Mouse (Mus musculus) G1E (cell line): Measurements from ENCODE around the gene Cobll1. TPM values are rescaled to one million over a fixed set of nuclear protein-coding genes. Genes with fewer than 3 reads are reported as not detected.
"Not testable (repeated sequence)": the region's sequence is repeated elsewhere in the genome, so short reads cannot be mapped to it uniquely, and the experiment has no call there.

Experiments used
- ATAC-seq: 2 replicates; pipeline ENCODE4 v1.8.0; 2016; ENCODE audit warnings: mild to moderate bottlenecking; ENCODE audit not compliant: insufficient number of reproducible peaks, poor library complexity, low FRiP score, severe bottlenecking; ENCODE audit errors: extremely low read depth
- DNase-seq: peaks from one replicate; pipeline ENCODE4 v3.0.0; 2012; ENCODE audit warnings: low spot score
- H3K27me3 ChIP-seq: 2 replicates; pipeline ENCODE4 v1.6.1; 2012; ENCODE audit warnings: mild to moderate bottlenecking, low read length, inconsistent platforms; ENCODE audit not compliant: insufficient read depth
- H3K36me3 ChIP-seq: replicated peaks from 2 replicates; pipeline ENCODE3; 2012; ENCODE audit warnings: mild to moderate bottlenecking, inconsistent platforms
- H3K4me1 ChIP-seq: 2 replicates; pipeline ENCODE4 v1.6.1; 2012; ENCODE audit warnings: low read depth, low read length, inconsistent platforms, mixed read lengths; ENCODE audit not compliant: insufficient read depth
- H3K4me3 ChIP-seq: 2 replicates; pipeline ENCODE4 v1.5.1; 2012; ENCODE audit warnings: low read depth, mild to moderate bottlenecking, inconsistent platforms, low read length, moderate library complexity, mixed read lengths
- H3K9me3 ChIP-seq: replicated peaks from 2 replicates; pipeline ENCODE4 v1.6.1; 2012; ENCODE audit warnings: inconsistent platforms
- CTCF ChIP-seq: IDR thresholded peaks from 2 replicates; pipeline ENCODE4 v1.5.1; 2012; ENCODE audit warnings: low read depth, low read length, inconsistent platforms, mixed read lengths
- GATA1 ChIP-seq: IDR thresholded peaks from 2 replicates; pipeline ENCODE4 v1.6.1; 2012; ENCODE audit warnings: borderline replicate concordance, low read length, inconsistent platforms, mixed read lengths
- GATA2 ChIP-seq: IDR thresholded peaks from 2 replicates; pipeline ENCODE4 v1.6.1; 2012; ENCODE audit warnings: low read depth, low read length, inconsistent platforms, borderline replicate concordance
- POLR2AphosphoS5 ChIP-seq: IDR thresholded peaks from 2 replicates; pipeline ENCODE4 v1.6.1; 2012; ENCODE audit warnings: low read depth, low read length, inconsistent platforms; ENCODE audit not compliant: insufficient replicate concordance
- TAL1 ChIP-seq: conservative IDR thresholded peaks from 2 replicates; pipeline ENCODE4 v1.6.1; 2012; ENCODE audit warnings: low read depth, low read length, inconsistent platforms, mixed read lengths
- polyA plus RNA-seq: library from polyadenylated mRNA; stranded (reverse); fragments of >175 nt; gene quantifications from 2 replicates; pipeline ENCODE4 v1.2.3, GENCODE M21; 2012
- total RNA-seq, 2 experiments: library from RNA; stranded (forward) in 1 of 2; stranded (reverse) in 1 of 2; fragments of 200-1000 nt in 1 of 2; fragments of >200 nt in 1 of 2; fragmentation: Nextera tagmentation in 1 of 2; gene quantifications; 2 replicates each; pipeline ENCODE4 v1.2.3; 2014 to 2017

Gene Cobll1
- total and polyA plus RNA-seq, 3 experiments, result 0.11 to 1.9 TPM; not detected in 1

- no peak overlapping the region for H3K4me3 ChIP-seq
- ATAC-seq (no peak), DNase-seq (no peak)
- no peaks in the 10 kb centered on the region for H3K4me1 ChIP-seq
- H3K9me3 ChIP-seq, result peaks cover 18% of the 10 kb centered on the region
- TF ChIP-seq POLR2AphosphoS5 (no peak), TAL1 (no peak), CTCF (no peak), GATA2 (no peak)
- H3K27me3 ChIP-seq, result no peaks in the 10 kb centered on the region
- no peaks in the 10 kb centered on the region for H3K36me3 ChIP-seq
Observed at GRCm38 (mm10) chr2:65273910-65274309, 34.7 kb upstream of the Cobll1 start.

DNA sequence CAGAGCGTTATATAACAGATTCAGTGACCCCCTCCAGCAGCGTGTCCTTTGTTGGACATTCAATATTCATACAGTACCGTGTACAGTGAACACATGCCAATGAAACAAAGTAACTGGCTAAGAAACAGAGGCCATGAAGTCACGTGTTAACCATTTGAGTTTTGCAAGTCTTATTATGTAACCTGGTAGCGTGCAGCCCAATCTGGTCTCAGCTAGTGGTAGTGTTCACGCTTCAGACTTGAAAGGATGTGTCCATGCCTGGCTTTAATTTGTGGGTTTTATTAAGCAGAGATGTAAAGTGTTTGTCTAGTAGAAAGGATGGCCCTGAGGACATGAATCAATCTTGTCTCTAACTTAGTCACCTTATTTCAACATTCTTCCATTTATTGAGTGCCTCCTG, 29.5 kb upstream of the Cobll1 start:
- ATAC-seq, result no peak
- peaks cover 12% of the 10 kb centered on the region for H3K9me3 ChIP-seq

DNA sequence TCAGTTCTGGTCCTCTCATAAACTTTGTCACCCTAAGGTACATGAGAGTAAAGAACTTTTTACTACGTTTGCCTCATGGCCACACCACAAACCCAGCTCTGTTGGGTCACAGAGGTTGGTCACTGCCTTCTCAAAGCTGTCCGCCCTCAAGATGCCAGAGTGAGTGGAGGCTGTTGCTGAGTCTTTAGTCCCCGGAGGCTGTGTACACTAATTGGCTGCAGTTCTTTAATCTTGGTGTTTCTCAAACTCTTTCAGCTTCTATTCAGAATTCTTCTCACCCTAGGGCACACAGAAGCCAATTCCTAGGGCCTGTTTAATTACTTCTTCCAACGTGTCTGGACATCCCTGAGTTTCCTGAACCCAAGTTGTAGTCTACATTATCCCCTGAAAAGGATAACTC, 28.6 kb upstream of the Cobll1 start:
- no peaks in the 10 kb centered on the region for H3K4me1 ChIP-seq
- TF ChIP-seq GATA1 (no peak), POLR2AphosphoS5 (no peak), CTCF (no peak), GATA2 (no peak)

More for the DNA sequence above, 29.5 kb upstream of the Cobll1 start:
- Histone ChIP-seq H3K4me3 (no peak overlapping the region), H3K27me3 (no peaks in the 10 kb centered on the region), H3K36me3 (no peaks in the 10 kb centered on the region), H3K4me1 (no peaks in the 10 kb centered on the region)
- no peak for DNase-seq
- TF ChIP-seq POLR2AphosphoS5, result no peak
- no peak for TF ChIP-seq CTCF
- no peak for TF ChIP-seq TAL1
- TF ChIP-seq GATA1, result no peak
- no peak for TF ChIP-seq GATA2

DNA sequence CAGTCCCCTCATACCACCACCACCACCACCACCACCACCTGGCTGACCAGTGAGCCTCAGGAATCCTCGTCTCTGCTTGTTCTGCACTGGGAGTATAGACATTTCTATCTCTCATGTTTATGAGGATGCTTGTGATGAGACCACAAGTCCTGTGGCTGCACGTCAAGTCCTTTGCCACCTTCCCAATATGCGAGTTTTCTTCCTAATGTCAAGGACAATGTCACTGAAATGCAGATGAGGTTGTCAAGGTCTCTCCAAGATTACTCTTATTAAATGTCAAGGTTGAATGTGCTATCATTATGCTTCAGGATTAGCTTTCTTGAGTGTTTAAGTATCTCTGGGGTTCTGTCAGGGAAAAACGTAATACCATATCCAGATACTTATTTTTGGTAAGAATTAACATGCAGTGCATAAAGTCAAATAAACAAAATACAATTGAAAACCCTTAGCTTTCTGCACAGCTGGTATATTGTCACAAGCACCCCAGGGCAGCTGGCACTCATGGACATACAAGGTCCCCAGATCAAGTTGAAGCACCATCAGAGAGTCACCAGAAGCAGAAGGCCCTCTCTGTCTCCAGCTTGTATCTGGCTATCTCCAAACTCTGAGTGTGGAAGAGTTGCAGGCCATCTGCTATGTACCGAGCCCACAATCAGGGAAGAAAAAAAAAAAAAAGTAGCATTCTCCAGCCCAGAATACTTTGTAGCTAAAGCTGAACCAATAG, 27.5 kb upstream of the Cobll1 start:
- H3K27me3 ChIP-seq, result no peaks in the 10 kb centered on the region
- TF ChIP-seq CTCF, result no peak
- TF ChIP-seq TAL1, result no peak
- no peak for TF ChIP-seq GATA1
- no peak for TF ChIP-seq POLR2AphosphoS5
- no peak for TF ChIP-seq GATA2
- peaks cover 12% of the 10 kb centered on the region for H3K9me3 ChIP-seq
- DNase-seq, result no peak
- no peak for ATAC-seq
- H3K36me3 ChIP-seq, result no peaks in the 10 kb centered on the region
- H3K4me1 ChIP-seq, result no peaks in the 10 kb centered on the region
- H3K4me3 ChIP-seq, result no peak overlapping the region

More for the DNA sequence above, 28.6 kb upstream of the Cobll1 start:
- H3K36me3 ChIP-seq, result no peaks in the 10 kb centered on the region
- DNase-seq (no peak), ATAC-seq (no peak)
- peaks cover 12% of the 10 kb centered on the region for H3K9me3 ChIP-seq
- no peaks in the 10 kb centered on the region for H3K27me3 ChIP-seq
- H3K4me3 ChIP-seq, result no peak overlapping the region

- Histone ChIP-seq H3K36me3 (no peaks in the 10 kb centered on the region), H3K9me3 (peaks cover 14% of the 10 kb centered on the region), H3K27me3 (no peaks in the 10 kb centered on the region), H3K4me1 (no peaks in the 10 kb centered on the region), H3K4me3 (no peak overlapping the region)
- no peak for DNase-seq
- TF ChIP-seq CTCF, result no peak
- no peak for TF ChIP-seq TAL1
- TF ChIP-seq GATA2, result no peak
- no peak for TF ChIP-seq GATA1
- TF ChIP-seq POLR2AphosphoS5, result no peak
- no peak for ATAC-seq
Observed at GRCm38 (mm10) chr2:65262251-65262650, 23.0 kb upstream of the Cobll1 start.

DNA sequence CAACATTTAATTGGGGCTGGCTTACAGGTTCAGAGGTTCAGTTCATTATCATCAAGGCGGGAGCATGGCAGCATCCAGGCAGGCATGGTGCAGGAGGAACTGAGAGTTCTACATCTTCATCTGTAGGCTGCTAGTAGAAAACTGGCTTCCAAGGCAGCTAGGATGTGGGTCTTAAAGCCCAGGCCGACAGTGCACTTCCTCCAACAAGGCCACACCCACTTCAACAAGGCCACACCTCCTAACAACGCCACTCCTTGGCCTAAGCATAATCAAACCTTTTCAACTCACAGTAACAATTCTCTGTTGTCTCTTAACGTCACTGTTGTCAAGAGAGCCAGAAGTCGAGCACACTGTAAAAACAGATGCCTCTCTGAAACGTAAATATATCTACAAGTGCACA, 21.6 kb upstream of the Cobll1 start:
- not testable (repeated sequence) for H3K4me3 ChIP-seq, H3K27me3 ChIP-seq, ATAC-seq, DNase-seq, H3K36me3 ChIP-seq, H3K4me1 ChIP-seq
- H3K9me3 ChIP-seq, result peaks cover 13% of the 10 kb centered on the region

GRCm38 (mm10) chr2:65260400-65260799, 21.2 kb upstream of the Cobll1 start:
- Histone ChIP-seq H3K27me3 (no peaks in the 10 kb centered on the region), H3K4me1 (no peaks in the 10 kb centered on the region), H3K9me3 (peaks cover 13% of the 10 kb centered on the region), H3K36me3 (no peaks in the 10 kb centered on the region), H3K4me3 (no peak overlapping the region)
- DNase-seq, result no peak
- no peak for ATAC-seq
- no peak for TF ChIP-seq CTCF
- no peak for TF ChIP-seq POLR2AphosphoS5
- no peak for TF ChIP-seq TAL1
- no peak for TF ChIP-seq GATA1
- no peak for TF ChIP-seq GATA2
